Mouse (Mus musculus): ENCODE data around the gene Telo2. TPM values are rescaled to one million over a fixed set of nuclear protein-coding genes. Genes with fewer than 3 reads are reported as not detected.

Gene Telo2
- total RNA-seq, 2 experiments from 2014 or later, result 4.5 to 11.4 TPM

DNA sequence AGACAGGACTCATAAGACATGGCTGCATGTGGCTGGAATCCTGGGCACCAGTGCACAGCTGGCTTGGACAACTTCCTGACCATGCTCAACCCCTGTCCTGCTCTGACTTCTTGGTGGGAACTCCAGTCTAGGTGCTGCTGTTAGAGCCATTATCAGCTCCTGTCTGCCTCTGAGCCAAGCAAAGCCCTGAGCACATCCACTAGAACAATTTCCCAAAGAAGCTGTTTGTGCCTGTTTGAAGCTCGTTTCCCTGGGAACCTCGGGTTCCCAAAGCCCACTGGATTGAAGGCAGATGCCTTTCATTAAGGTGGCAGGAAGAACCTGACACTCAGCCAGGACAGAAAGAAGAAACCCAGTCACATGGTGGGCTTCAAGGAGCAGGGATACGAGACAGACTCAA is 4.6 kb upstream of the Telo2 start, which contains the start of gene Ptx4:
Ptx4 (plus strand) TSS at position 355 of the 400 bp plus-strand sequence.
- Histone ChIP-seq H3K27ac (peak within 1 kb of the TSS; percentile 66), H3K4me3 (peak within 1 kb of the TSS; percentile 43)
- TF ChIP-seq CTCF (IDR thresholded peaks at IDR 0.05), result no peak
- intact Hi-C loops (cut with DNase I), result no loop called here
- no peak for DNase-seq

DNA sequence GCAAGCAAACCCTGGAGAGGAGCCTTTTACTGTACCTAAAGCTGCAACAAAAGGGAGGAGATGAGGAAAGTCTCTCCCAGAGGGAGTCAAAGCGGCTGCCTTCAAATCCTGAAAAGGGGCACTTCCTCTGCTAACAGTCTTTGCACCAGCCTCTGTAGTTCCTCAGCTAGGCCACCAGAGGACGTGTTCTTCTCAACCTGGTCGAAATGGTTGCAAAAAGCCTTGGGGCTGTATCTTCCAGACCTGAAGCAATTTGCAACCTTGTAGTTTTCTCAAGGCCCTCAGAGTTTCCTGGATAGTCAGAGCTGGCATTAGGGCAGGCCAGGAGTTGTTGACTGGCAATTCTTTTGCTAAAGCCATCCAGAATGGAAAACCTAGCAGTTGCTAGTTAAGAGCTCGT is 1.5 kb upstream of the Telo2 start:
- peak; percentile 65 for TF ChIP-seq CTCF (IDR thresholded peaks at IDR 0.05)
- H3K27ac ChIP-seq, result peak overlapping the region; percentile 25
- no peak for DNase-seq
- no peak overlapping the region for H3K4me3 ChIP-seq
- intact Hi-C loops (cut with DNase I), result loop anchor here (5.0 kb wide), 2 partner anchors 65 to 155 kb away; partner anchors contain the start of genes BC003965 and Ube2i

DNA sequence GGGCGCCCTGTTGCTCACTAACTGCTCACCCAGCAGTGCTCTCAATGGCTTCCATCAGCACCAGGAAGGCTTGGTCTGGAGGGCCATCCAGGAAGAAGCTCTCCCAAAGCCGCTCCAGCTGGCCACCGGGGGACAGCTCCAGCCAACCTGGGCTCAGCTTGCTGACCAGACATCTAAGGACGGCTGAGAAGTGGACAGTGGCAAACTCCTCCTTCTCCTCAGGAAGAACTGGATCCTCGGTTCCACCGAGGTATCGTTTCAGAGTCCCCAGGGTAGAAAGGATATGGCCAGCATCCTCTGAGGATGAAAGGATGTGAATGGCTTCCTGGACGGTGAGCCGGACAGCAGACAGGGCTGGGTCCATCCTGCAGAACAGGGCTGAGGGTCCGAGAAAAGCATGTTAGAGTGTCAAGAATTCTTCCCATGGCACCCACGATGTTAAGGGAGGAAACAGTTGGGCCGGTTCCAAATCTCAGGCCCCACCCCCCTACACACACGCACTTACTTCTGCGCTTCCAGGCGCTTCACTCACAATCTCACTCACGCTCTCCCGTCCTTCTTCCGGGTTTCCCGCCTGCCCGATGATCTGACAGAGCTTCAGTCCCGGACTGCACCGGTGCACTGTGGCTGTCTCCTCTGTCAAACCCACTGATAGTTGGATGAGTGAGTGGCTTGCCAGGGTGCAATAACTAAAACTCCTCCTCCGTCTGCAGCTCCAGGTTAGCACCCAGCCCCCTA is 690 bp downstream of the Telo2 start:
- no peak for DNase-seq
- TF ChIP-seq CTCF (IDR thresholded peaks at IDR 0.05), result no peak
- intact Hi-C loops (cut with DNase I), result loop anchor here (5.0 kb wide), 2 partner anchors 67 to 157 kb away; partner anchors contain the start of genes BC003965 and Ube2i
- H3K27ac ChIP-seq, result peak overlapping the region; percentile 95
- peak overlapping the region; percentile 78 for H3K4me3 ChIP-seq

DNA sequence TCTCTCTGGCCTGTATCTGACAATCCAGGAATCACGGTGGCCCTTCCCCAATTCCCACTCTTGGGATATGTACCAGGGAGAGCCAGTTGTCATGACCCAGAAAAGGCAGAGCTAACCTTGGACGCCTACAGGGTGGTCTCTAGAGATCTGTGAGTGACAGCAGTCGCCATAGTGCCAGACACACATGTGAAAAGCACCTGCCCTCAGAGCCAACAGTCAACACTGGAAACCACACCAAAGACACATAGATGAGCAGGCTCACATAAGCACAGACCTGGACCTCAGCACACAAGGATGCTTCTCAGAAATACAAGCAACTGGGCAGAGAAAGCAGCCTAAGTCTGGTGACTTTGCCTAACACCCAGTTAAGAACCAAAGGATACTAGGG is 3.4 kb downstream of the Telo2 start:
- TF ChIP-seq CTCF (IDR thresholded peaks at IDR 0.05), result no peak
- no peak for DNase-seq
- intact Hi-C loops (cut with DNase I), result no loop called here
- H3K4me3 ChIP-seq, result peak overlapping the region; percentile 40
- H3K27ac ChIP-seq, result peak overlapping the region; percentile 85

DNA sequence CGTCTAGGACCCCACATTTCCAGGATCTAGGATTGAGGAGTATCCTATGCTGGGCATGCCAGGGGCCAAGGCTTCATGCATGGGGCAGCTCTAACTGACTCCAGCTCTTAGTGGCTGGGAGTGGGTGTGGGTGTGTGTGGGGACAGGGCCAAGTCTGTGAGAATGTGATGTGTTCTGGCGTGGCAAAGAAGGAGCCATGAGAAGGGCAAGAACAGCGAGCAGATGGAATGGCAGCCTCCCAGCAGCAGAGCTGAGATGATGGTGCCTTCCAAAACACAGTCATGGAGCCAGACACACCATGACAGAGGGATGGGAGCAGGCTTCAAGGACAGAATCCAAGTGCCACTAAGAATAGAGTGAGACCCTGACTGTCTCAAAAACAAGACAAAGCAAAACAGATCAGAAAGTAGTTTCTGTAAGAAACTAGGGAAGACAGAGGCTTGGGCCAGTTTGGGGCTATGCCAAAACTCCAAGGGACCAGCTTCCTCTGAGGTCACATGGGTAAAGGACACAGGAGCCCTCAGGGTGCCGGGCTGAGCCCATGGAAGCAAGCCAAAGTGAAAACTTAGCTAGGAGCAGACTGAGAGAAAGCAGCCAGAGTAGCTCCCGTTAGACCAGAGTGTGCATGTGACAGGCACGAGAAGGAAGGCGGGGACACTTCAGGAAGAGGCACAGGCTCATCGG is 3.9 kb downstream of the Telo2 start:
- peak; percentile 80 for DNase-seq
- H3K27ac ChIP-seq, result peak overlapping the region; percentile 85
- intact Hi-C loops (cut with DNase I), result no loop called here

DNA sequence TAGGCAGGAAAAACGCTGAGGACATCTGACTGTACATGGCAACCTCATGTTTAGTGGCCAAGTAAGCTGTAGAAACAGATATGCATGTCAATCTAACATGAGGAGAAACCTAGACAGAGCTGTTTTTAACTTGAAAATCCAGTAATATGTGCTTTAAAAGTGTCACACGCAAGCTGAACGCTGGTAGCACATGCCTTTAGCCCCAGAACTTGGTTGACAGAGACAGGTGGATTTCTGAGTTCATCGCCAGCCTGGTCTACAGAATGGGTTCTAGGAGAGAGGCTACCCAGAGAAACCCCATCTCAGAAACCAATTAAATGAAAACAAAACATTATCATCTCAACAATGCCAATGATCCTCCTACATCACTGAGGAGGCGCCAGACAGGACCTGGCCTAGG is 4.5 kb downstream of the Telo2 start:
- TF ChIP-seq CTCF (IDR thresholded peaks at IDR 0.05), result no peak
- intact Hi-C loops (cut with DNase I), result no loop called here
- no peak for DNase-seq
- Histone ChIP-seq H3K4me3 (no peak overlapping the region), H3K27ac (peak overlapping the region; percentile 85)

More for the DNA sequence above, 3.9 kb downstream of the Telo2 start:
- TF ChIP-seq CTCF (IDR thresholded peaks at IDR 0.05), result no peak
- H3K4me3 ChIP-seq, result peak overlapping the region; percentile 40

DNA sequence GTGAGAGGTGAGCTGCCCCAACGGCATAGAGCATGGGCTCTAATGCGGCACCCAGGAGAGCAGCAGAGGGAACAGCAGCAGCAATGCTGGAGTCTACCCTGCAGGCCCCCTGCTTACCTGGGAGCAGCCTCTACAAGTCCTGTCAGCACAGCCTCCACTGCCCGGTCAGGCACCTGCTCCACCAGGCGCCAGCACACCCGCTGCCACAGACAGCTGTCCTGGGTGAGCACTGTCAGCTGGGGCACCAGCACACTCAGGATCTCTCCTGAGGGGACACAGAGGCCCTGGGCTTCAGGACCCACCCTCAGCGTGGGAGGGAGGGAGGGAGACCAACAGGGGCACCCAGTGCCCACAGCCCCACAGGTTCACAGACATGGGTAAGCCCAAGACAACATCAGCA is 5.2 kb downstream of the Telo2 start:
- DNase-seq, result no peak
- H3K27ac ChIP-seq, result no peak overlapping the region
- intact Hi-C loops (cut with DNase I), result no loop called here
- H3K4me3 ChIP-seq, result no peak overlapping the region
- no peak for TF ChIP-seq CTCF (IDR thresholded peaks at IDR 0.05)

DNA sequence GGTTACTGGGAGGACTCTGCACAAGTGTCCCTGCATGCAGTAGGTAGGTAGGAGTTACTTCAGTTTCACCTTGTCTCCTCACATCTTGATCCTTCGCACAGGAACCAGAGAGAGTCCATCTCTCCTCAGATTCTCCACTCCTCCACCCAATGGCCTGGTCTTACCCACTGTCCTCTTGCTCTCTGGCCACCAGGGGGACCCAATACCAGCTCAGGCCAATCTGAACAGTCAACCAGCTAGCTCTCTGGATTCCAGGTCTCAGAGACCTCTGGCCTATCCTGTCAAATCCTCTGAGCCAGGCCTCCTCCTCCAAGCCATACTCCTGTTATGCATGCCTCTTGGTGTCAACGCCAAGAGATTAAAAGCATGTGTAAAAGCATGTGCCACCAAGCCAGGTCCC is 6.2 kb downstream of the Telo2 start:
- intact Hi-C loops (cut with DNase I), result no loop called here
- Histone ChIP-seq H3K4me3 (no peak overlapping the region), H3K27ac (no peak overlapping the region)
- DNase-seq, result peak; percentile 63
- TF ChIP-seq CTCF (IDR thresholded peaks at IDR 0.05), result peak; percentile 63

DNA sequence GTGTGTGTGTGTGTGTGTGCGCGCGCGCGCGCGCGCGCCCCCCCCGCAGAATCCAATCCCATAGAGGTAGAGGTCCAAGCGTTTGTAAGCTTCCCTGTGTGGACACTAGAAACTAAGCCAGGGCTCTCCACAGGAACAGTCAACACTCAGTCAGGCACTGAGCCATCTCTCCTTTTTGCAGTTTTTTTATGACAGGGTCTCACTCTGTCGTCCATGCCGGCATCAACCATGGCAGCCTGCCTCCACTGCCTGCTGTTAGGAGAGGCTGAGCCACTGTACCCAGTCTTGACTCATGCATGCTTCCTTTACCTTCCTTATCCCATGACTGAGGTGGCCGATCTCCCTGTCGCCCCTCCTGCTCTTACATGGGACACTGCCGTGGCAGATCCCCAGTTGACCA is 8.0 kb downstream of the Telo2 start:
- DNase-seq, result no peak
- no peak overlapping the region for H3K27ac ChIP-seq
- H3K4me3 ChIP-seq, result no peak overlapping the region
- TF ChIP-seq CTCF (IDR thresholded peaks at IDR 0.05), result no peak
- intact Hi-C loops (cut with DNase I), result no loop called here

DNA sequence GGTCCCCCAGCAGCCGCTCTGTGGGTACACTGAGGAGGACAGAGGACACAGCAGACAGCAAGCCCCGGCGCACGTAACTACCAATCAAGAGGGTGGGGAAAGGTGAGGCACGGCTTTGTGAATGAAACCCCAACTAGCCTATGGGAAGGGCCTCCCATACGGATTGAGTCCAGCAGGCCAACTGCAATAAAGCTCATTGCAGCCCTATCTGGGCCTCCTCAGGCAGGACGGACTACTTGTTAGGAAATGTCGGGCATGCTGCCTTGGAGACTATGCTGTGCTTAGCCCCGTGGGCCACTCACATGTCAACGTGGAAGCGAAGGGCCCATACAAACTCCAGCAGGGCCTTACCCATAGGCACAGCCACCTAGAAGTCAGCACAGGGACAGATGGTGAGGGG is 14.4 kb downstream of the Telo2 start:
- H3K27ac ChIP-seq, result no peak overlapping the region
- H3K4me3 ChIP-seq, result no peak overlapping the region
- intact Hi-C loops (cut with DNase I), result no loop called here
- no peak for TF ChIP-seq CTCF (IDR thresholded peaks at IDR 0.05)
- DNase-seq, result peak; percentile 11

DNA sequence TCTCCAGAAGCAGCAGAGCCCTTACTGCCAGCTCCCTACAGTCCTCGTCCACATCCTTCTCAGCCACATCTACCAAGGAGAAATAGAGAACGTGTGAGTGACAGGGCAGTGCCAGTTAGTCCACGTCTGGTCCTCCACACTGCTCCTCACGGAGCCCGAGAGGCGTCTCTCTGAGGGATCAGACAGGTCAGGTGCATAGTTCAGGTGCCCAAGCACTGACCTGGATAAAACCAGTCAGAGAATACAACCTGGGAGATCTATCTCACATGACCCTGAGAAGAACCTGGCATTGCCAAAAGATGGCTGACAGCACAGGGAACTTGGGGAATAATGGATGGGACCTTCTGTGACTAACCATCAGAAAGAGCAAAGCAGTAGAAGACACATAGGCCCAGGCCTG is 15.7 kb downstream of the Telo2 start:
- intact Hi-C loops (cut with DNase I), result no loop called here
- Histone ChIP-seq H3K4me3 (no peak overlapping the region), H3K27ac (no peak overlapping the region)
- no peak for TF ChIP-seq CTCF (IDR thresholded peaks at IDR 0.05)
- DNase-seq, result no peak

DNA sequence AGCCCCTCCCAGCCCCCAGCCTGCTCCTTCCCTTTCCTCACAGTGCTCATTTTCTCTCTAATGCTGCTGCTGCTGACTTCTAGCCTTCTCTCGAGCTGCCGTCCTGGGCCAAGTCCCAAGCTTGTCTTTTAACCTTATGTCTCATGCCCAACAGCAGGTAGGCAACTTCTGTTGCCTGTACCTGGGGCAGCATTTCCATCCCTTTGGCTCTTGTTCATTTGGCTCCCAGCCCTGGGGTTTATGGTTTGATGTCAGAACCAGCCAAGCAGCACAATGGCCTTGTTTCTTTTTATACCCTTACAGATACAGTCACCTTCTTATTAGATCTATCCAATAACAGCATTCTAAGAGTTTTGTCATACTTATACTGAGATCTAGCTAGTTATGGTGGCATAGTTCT is 19.5 kb downstream of the Telo2 start:
- no peak for DNase-seq
- no peak overlapping the region for H3K4me3 ChIP-seq
- TF ChIP-seq CTCF (IDR thresholded peaks at IDR 0.05), result no peak
- H3K27ac ChIP-seq, result no peak overlapping the region
- intact Hi-C loops (cut with DNase I), result no loop called here

DNA sequence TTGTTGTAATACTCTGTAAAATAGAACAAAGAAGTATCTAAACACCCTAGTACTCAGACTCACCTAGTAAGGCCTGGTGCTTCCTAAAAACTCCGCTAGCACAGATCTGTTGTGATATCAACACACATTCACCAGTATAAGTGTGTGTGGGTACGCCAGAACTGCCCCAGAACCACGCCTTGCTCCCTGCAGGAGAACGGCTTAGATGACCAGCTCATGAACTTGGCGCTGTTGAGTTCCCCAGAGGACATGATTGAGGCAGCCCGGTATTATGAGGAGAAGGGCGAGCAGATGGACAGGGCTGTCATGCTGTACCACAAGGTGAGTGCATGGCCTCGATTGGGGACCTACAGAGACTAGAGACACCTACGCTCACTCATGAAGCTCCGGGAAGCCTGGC is 25.3 kb downstream of the Telo2 start:
- intact Hi-C loops (cut with DNase I), result no loop called here
- DNase-seq, result no peak
- no peak for TF ChIP-seq CTCF (IDR thresholded peaks at IDR 0.05)

More for the DNA sequence above, 25.3 kb downstream of the Telo2 start:
- H3K4me3 ChIP-seq, result no peak overlapping the region
- H3K27ac ChIP-seq, result no peak overlapping the region

Data from gastrocnemius, adult 2 months (tissue).